ENCODE assay signal across 8 mouse cellular contexts in genomic region chr6:31664495-31664894, GRCm38 (mm10).
DNase-seq lines count a peak whose midpoint lies in the region; ATAC-seq lines count a peak whose summit lies in the region.

No protein-coding gene starts in this region.

- H3K4me1 ChIP-seq in liver, embryonic 11.5 days (replicated peaks; ENCODE audit: control insufficient read depth, insufficient read depth, low read length): peaks cover 18% of the 10 kb centered on the region

- no peaks in the 10 kb centered on the region for H3K9me3 ChIP-seq in liver, embryonic 11.5 days (ENCODE audit: control insufficient read depth, low read length)

- peak; percentile 62 for ATAC-seq in liver, embryonic 11.5 days (replicated peaks; ENCODE audit: low FRiP score)

- peak; percentile 81 for DNase-seq in 3T3-L1 (ENCODE audit: low read depth, low spot score)
- DNase-seq in adrenal gland, adult 8-10 months: peak; percentile 28
- DNase-seq in embryo, embryonic 11 days: peak; percentile 82
- peak; percentile 61 for DNase-seq in heart, adult 8-10 months (ENCODE audit: low spot score)
- peak; percentile 80 for DNase-seq in kidney, postnatal 10 days
- peak; percentile 59 for DNase-seq in liver, embryonic 11.5 days (ENCODE audit: low spot score)
- peak; percentile 41 for DNase-seq in naive thymus-derived CD4-positive, alpha-beta T cell, adult 2 months (ENCODE audit: low read depth)
- DNase-seq in splenic B cell, adult 2 months (ENCODE audit: low read depth, low spot score): peak; percentile 46

- H3K4me3 ChIP-seq in liver, embryonic 11.5 days (ENCODE audit: low read depth, low read length): no peak overlapping the region

- peaks cover 4% of the 10 kb centered on the region; the same call in 1 of the 2 replicates for H3K27me3 ChIP-seq in liver, embryonic 11.5 days (replicated peaks; ENCODE audit: control insufficient read depth, insufficient read depth, low read length)
- H3K27me3 ChIP-seq in splenic B cell, adult 2 months (ENCODE audit: control insufficient read depth, insufficient read depth, low read length, poor library complexity, severe bottlenecking): no peaks in the 10 kb centered on the region

- H3K36me3 ChIP-seq in liver, embryonic 11.5 days (ENCODE audit: control insufficient read depth, insufficient read depth, low read length): no peaks in the 10 kb centered on the region
- no peaks in the 10 kb centered on the region for H3K36me3 ChIP-seq in splenic B cell, adult 2 months (ENCODE audit: control insufficient read depth, insufficient read depth, low read length, poor library complexity, severe bottlenecking)

- H3K9ac ChIP-seq in liver, embryonic 11.5 days (ENCODE audit: low read depth, low read length): no peak overlapping the region

- H3K4me2 ChIP-seq in liver, embryonic 11.5 days: no peak overlapping the region

- no peak overlapping the region for H3K27ac ChIP-seq in liver, embryonic 11.5 days (ENCODE audit: low read depth, low read length)

- 22% methylated on average over 7 of the region's 7 CpGs for WGBS in liver, embryonic 11.5 days

Comparison
In these comparisons a context has a peak if more than half of its experiments do, and no peak if none do; other contexts are left out.
1. DNase-seq: peak in every context shown above with its lines; median percentile 82 in embryo, embryonic 11 days; 81 in 3T3-L1; 80 in kidney, postnatal 10 days; 61 in heart, adult 8-10 months; 59 in liver, embryonic 11.5 days; 46 in splenic B cell, adult 2 months; 41 in naive thymus-derived CD4-positive, alpha-beta T cell, adult 2 months; 28 in adrenal gland, adult 8-10 months.